Mouse (Mus musculus) gastrocnemius, postnatal 25 days (tissue): ENCODE data around the gene Trim45. TPM values are rescaled to one million over a fixed set of nuclear protein-coding genes. Genes with fewer than 3 reads are reported as not detected.

Source experiments
- DNase-seq: peaks from one replicate; pipeline ENCODE4 v3.0.0; 2022
- total RNA-seq, 2 experiments: library from RNA; stranded (reverse); gene quantifications; 1 replicate in 1 of 2; 2 replicates in 1 of 2; pipeline ENCODE4 v1.2.3; 2021

The Trim45 gene
- total RNA-seq, 2 experiments from 2014 or later, result 3.9 to 6.0 TPM

GRCm38 (mm10) chr3:100931332-100932076 is 9.5 kb downstream of the Trim45 start:
- no peak for DNase-seq

- no peak for DNase-seq
These were observed 10.3 kb downstream of the Trim45 start for GRCm38 (mm10) chr3:100932077-100932944.

GRCm38 (mm10) chr3:100935521-100935920 is 13.5 kb downstream of the Trim45 start:
- DNase-seq, result no peak

- DNase-seq, result no peak
These were observed 14.2 kb downstream of the Trim45 start for GRCm38 (mm10) chr3:100936201-100936600.

GRCm38 (mm10) chr3:100938211-100938610 is 16.2 kb downstream of the Trim45 start:
- no peak for DNase-seq

GRCm38 (mm10) chr3:100940496-100941037 is 18.6 kb downstream of the Trim45 start:
- no peak for DNase-seq

- DNase-seq, result no peak
These were observed 25.3 kb downstream of the Trim45 start for GRCm38 (mm10) chr3:100947286-100947685.

- DNase-seq, result no peak
These were observed 29.5 kb downstream of the Trim45 start for GRCm38 (mm10) chr3:100951531-100951930.

GRCm38 (mm10) chr3:100954616-100955015 is 32.6 kb downstream of the Trim45 start:
- DNase-seq, result no peak

GRCm38 (mm10) chr3:100961007-100961406 is 39.0 kb downstream of the Trim45 start:
- no peak for DNase-seq

- no peak for DNase-seq
These were observed 39.5 kb downstream of the Trim45 start for GRCm38 (mm10) chr3:100961501-100961900.

- DNase-seq, result no peak
These were observed 42.0 kb downstream of the Trim45 start for GRCm38 (mm10) chr3:100963849-100964542.

GRCm38 (mm10) chr3:100969176-100969917 is 47.3 kb downstream of the Trim45 start, which contains the start of gene Ttf2:
TSS of gene Ttf2 (minus strand) at chr3:100969663.
- peak; percentile 92 for DNase-seq

GRCm38 (mm10) chr3:100973906-100974305 is 51.9 kb downstream of the Trim45 start:
- DNase-seq, result no peak

GRCm38 (mm10) chr3:100979290-100979689 is 57.3 kb downstream of the Trim45 start:
- DNase-seq, result no peak

Other genes with a start within 250 kb of the Trim45 start
- 10 to 100 TPM; 19.5 to 21.1 TPM for gene Man1a2, start 236.7 kb upstream of the Trim45 start, total RNA-seq
- under 1 TPM; 0.13 to 0.64 TPM for gene Vtcn1, start 96.7 kb upstream of the Trim45 start, total RNA-seq
- 1 to 10 TPM; 3.8 to 4.8 TPM for gene Ttf2, start 47.5 kb downstream of the Trim45 start, total RNA-seq
- gene Cd101, start 107.4 kb downstream of the Trim45 start, total RNA-seq, result under 1 TPM; 0.13 to 0.20 TPM
- 10 to 100 TPM; 14.9 to 17.0 TPM for gene Ptgfrn, start 188.1 kb downstream of the Trim45 start, total RNA-seq